ENCODE assay signal across 10 mouse cellular contexts in the genomic region with DNA sequence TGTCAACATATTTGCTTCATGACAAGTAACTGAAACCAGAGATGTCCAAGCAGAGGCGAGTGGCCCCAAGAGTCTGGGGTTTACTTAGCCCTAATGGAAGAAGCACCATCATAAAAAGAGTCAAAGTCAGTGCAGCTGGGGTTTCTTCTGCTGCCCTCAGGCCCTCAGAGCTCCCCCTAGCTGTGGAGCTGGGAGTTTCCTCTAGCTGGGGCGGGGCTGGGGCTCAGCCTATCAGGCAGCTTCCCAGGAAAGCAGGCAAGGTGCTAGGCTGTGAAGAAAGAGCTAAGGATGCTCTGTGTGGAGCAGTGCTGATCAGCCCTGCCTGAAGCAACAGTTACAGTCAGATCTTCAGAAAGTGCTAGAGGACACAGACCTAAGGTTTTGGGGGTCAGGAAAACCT. TPM values are rescaled to one million over a fixed set of nuclear protein-coding genes. Genes with fewer than 3 reads are reported as not detected.
A peak's percentile ranks its signal among the peaks of the same experiment; 100 is the strongest.
DNase-seq lines count a peak whose midpoint lies in the region; ATAC-seq and TF ChIP-seq lines count a peak whose summit lies in the region.
"Had no signal": no experiment of that assay in that cellular context is flagged by ENCODE, and none has a peak within 500 bp of the region (broad histone marks: within the 10 kb centered on the region; RNA-seq: fewer than 3 reads in every experiment).

No protein-coding gene starts in this region.

- H3K9ac ChIP-seq in forebrain, embryonic 13.5 days: no peak overlapping the region
- H3K9ac ChIP-seq: heart, embryonic 15.5 days had no signal

- no peaks in the 10 kb centered on the region for H3K4me1 ChIP-seq in bone marrow macrophage, adult 2 months (ENCODE audit: control insufficient read depth, insufficient read depth, low read length)
- no peaks in the 10 kb centered on the region for H3K4me1 ChIP-seq in forebrain, embryonic 13.5 days
- H3K4me1 ChIP-seq: heart, embryonic 15.5 days had no signal

- peak; percentile 6 for DNase-seq in heart, adult 8-10 months (ENCODE audit: low spot score)
- DNase-seq in heart, adult 9 months (ENCODE audit: low spot score in 2 of 2): no peak
- peak; percentile 36 for DNase-seq in CD4-positive helper T cell, adult 2 months (ENCODE audit: low read depth, low spot score)
- DNase-seq in frontal cortex, postnatal 25 days (ENCODE audit: low spot score in 2 of 2): no peak
- no peak for DNase-seq in frontal cortex, adult 2 months (ENCODE audit: extremely low spot score in 1 of 2, low spot score in 1 of 2)

- peak; percentile 43 for TF ChIP-seq CTCF in bone marrow macrophage, adult 2 months (IDR thresholded peaks at IDR 0.05; ENCODE audit: low read depth, low read length)

- ATAC-seq in megakaryocyte-erythroid progenitor cell, adult 5-6 weeks (replicated peaks; ENCODE audit: low FRiP score, low TSS enrichment, poor library complexity, severe bottlenecking): peak; percentile 68
- ATAC-seq in forebrain, embryonic 13.5 days: no peak

- H3K27me3 ChIP-seq in forebrain, embryonic 13.5 days: no peaks in the 10 kb centered on the region
- H3K27me3 ChIP-seq: heart, embryonic 15.5 days; megakaryocyte, embryonic 14.5 days had no signal

- no peaks in the 10 kb centered on the region for H3K9me3 ChIP-seq in forebrain, embryonic 13.5 days (replicated peaks)
- H3K9me3 ChIP-seq: heart, embryonic 15.5 days; megakaryocyte, embryonic 14.5 days had no signal

- TF ChIP-seq POLR2A in bone marrow macrophage, adult 2 months (IDR thresholded peaks at IDR 0.05; ENCODE audit: borderline replicate concordance, low read depth, low read length): no peak

- H3K36me3 ChIP-seq in forebrain, embryonic 13.5 days (ENCODE audit: poor library complexity, severe bottlenecking): peaks cover 50% of the 10 kb centered on the region

- H3K4me2 ChIP-seq in forebrain, embryonic 13.5 days: no peak overlapping the region
- H3K4me2 ChIP-seq: heart, embryonic 15.5 days had no signal

- 94% methylated on average over 2 of the region's 2 CpGs for WGBS in forebrain, embryonic 13.5 days

- no peak overlapping the region for H3K27ac ChIP-seq in bone marrow macrophage, adult 2 months (ENCODE audit: insufficient read depth, low read depth, low read length)
- no peak overlapping the region for H3K27ac ChIP-seq in forebrain, embryonic 13.5 days
- H3K27ac ChIP-seq: heart, embryonic 15.5 days had no signal

- H3K4me3 ChIP-seq in bone marrow macrophage, adult 2 months (ENCODE audit: insufficient read depth, low read length): no peak overlapping the region
- H3K4me3 ChIP-seq in forebrain, embryonic 13.5 days: no peak overlapping the region
- H3K4me3 ChIP-seq: heart, embryonic 15.5 days; megakaryocyte, embryonic 14.5 days had no signal

RNA-seq across cellular contexts. Expression of gene Ermp1, which starts 51.2 kb away (rescaled TPM):
- 10 to 100 TPM in 3 of 4 experiments, 1 to 10 TPM in 1; 9.7 to 11.8 (median 10.8) TPM for total RNA-seq in heart, adult 8-10 months (2022)
- 11.4 and 11.7 TPM in 2 replicates for polyA plus RNA-seq in bone marrow macrophage, adult 2 months (2012; ENCODE audit: insufficient read depth, insufficient read length, missing spikeins)
- 19.9 and 31.0 TPM in 2 replicates for total RNA-seq in megakaryocyte-erythroid progenitor cell, adult 5-6 weeks (2014; fragmentation: Nextera tagmentation)
- 27.8 and 31.1 TPM in 2 replicates for total RNA-seq in megakaryocyte-erythroid progenitor cell, adult 5-6 weeks (2017)
- 6.1 and 6.3 TPM in 2 replicates for polyA plus RNA-seq in forebrain, embryonic 13.5 days (2015; fragmentation: Nextera tagmentation; extraction: Ambion mirVana)
- polyA plus RNA-seq in frontal cortex, adult 2 months (2012; rRNA removed): 24.4 and 26.8 TPM in 2 replicates

Comparison
In these comparisons a context has a peak if more than half of its experiments do, and no peak if none do; other contexts are left out.
1. DNase-seq: peak in heart, adult 8-10 months (single experiment) and CD4-positive helper T cell, adult 2 months (single experiment); none in heart, adult 9 months (0 of 2), frontal cortex, postnatal 25 days (0 of 2) and frontal cortex, adult 2 months (0 of 2).